Mouse (Mus musculus) kidney, postnatal 14 days (tissue): ENCODE measurements around the gene Larp1.

Experiments
- DNase-seq: peaks from one replicate; pipeline ENCODE4 v3.0.0; 2022; ENCODE audit warnings: mixed read lengths

The Larp1 gene

GRCm38 (mm10) chr11:58102146-58102545, 93.3 kb downstream of the Larp1 start:
- no peak for DNase-seq

DNA sequence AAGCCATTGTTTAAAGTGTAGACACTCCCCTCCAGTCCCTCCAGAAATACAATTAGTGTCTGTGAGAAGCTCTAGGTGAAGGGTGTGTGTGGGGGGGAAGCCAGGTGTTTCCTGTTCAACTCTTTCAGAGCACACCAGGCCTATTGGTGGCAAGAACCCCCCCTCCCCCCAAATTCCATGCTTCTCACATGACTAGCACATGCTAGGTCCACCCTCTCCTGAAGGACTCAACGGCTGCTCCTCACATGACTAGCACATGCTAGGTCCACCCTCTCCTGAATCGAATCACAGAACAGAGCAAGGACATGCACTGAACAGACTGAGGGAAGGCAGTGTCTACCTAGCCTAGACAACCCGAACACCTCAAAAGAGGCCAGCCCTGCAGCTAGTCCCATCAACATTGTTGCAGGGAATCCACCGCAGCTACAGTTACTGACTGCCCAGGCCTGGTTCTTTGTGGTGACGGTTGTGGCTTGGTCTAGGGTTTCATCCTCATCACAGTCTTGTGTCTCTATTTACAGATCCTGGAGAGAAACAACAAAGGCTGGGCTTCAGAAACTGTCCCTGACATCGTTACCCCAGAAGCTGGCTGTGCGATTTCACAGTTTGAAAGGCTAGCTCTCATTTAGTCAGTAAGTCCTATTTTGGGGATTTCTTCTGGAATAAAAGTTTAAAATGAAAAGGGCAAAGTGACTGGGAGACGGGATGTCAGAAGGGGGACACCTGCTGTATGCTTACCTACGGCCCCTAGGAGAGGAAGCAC, 93.9 kb downstream of the Larp1 start:
- no peak for DNase-seq

DNA sequence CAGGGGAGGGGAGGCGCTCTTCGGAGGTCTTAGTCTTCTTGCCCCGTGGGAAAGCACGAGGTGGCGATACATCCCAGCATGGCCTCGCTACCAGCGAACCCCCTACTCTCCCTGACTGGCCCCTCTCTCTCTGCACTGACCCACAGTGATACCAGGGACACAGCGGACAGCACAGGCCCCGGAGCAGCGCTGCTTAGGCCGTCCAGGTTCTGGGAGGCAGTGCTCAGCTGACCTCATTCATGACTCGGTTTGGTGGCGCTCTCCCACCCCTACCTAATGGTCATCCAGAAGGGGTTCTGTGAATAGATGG, 94.4 kb downstream of the Larp1 start:
- no peak for DNase-seq

DNA sequence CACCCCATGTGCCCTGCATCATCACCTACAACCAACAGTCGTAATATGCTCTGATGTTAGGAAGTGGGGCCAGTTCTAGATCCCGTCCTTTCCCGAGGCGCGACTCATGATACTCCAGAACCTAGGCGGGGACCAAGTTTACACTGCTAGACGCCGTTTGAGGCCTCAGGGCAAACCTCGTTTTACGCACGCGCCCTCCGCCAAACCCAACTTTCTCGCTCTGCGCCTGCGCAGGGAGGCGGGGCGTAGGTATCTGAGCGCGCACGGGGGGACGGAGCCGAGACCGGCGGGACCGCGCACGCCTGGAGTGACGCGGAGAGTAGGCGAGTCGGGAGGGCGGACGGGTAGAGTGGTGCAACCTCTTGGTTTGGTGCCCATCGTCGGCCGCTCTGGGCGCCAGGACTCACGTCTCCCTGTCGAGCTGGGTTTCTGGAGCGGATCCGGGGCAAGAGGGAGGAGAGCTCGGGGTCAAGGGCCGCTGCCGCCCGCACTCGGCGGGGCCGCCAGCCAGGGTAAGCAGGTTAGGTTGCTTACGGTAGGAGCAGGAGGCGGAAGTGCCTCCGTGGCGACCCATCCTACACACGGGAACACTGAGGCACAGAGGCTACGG, 94.9 kb downstream of the Larp1 start, which contains the start of gene Cnot8:
Gene Cnot8, plus strand, starts transcription at position 457 of the 610 bp plus-strand sequence.
- DNase-seq = peak; percentile 100

DNA sequence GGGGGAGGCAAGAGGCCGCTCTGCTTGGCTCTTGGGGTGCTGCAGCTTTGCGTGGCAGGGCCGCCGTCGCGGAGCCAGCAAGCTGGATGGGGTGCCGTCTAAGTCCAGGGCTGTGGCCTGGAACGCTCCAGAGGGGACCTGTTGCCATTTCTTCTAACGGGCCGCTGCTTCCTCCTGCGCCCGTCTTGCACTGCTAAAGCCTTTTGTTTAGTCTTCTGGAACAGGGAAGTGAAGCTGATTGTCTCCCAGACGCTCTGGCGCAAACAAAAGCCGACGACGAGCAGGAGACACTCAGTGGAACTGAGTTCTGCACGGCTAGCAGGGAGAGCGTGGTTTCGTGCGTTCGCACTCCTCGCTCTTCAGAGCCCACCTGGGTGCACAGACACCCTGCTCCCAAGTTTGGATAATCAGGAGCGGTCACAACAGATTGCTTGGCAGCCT, 95.5 kb downstream of the Larp1 start:
- no peak for DNase-seq

GRCm38 (mm10) chr11:58107009-58107408, 98.1 kb downstream of the Larp1 start:
- no peak for DNase-seq

DNA sequence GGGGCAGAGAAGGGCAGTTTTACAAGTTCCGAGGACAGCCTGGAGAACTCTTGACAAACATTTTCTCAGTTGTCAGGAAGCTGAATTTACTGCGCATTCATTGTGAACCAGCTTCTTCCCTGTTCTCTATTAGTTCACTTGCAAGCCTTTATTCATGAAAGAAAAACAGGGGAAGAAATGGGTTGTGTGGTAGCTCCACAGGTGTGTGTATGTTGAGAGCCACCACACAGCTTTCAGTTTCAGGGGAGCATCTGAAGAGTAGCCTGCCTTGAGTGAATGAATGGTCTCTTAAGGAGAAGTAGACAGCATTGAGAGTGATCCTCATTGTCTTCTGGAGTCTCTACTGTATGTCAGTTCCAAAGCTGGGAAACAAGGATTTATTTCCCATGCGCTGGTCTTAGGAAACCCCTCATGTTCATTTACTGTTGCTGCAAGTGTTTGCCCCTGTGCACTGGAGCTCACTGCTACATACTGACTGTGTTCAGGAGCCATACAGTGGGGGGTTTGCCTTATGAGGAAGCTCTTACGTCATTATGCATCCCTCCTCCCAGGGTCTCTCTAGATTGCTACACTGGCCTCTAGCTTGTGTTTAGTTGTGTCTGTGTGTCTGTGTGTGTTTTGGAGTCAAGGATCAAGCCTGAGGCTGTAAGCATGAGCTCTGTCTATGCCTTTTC, 98.9 kb downstream of the Larp1 start:
- DNase-seq = no peak
